Mouse (Mus musculus): ENCODE measurements around the gene Slc5a4b.
A peak's percentile ranks its signal among the peaks of the same experiment; 100 is the strongest.
"Not testable (repeated sequence)": the region's sequence is repeated elsewhere in the genome, so short reads cannot be mapped to it uniquely, and the experiment has no call there.

Gene Slc5a4b

DNA sequence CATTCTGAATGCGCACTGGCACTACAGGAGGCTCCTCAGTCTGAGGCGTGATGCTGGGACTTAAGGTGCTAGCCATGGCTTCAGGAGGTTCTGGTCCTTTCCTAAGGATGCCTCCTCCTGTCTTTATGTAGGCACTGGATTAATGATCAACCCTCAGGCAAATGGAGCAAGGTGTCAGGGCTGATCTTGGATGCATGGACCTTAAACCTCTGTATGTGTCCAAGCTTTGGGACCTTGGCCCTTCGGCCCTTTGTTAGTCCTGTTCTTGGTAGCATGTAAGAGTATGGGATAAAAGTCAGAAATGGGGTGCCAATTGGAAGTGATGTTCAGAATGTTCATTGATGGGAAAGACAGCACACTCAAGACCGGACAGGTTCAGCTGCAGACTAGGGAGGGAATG, at the start of gene Slc5a4b:
Gene Slc5a4b, minus strand, starts transcription at position 101 of the 400 bp plus-strand sequence.
- DNase-seq (ENCODE audit: low spot score) = no peak

DNA sequence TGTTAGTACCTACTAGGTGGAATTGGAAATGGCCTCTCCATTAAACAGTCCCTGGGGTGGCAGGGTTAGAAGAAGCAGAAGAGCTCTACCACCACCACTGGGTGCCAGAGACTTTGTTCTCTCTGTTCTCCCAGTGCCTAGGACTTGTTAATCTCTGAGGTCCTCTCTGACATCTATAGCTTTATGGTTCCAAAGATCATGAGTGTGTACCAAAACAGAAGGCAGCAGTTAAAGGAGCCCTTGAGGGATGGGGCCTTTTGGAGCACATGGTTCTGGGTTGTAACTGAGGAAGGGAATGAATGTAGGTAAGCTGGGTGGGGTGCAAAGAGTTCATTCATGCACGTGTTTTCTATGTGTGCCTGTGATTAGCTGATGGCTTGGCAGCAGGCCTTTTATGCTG, 47.2 kb upstream of the Slc5a4b start:
- DNase-seq (ENCODE audit: low spot score) = no peak

DNA sequence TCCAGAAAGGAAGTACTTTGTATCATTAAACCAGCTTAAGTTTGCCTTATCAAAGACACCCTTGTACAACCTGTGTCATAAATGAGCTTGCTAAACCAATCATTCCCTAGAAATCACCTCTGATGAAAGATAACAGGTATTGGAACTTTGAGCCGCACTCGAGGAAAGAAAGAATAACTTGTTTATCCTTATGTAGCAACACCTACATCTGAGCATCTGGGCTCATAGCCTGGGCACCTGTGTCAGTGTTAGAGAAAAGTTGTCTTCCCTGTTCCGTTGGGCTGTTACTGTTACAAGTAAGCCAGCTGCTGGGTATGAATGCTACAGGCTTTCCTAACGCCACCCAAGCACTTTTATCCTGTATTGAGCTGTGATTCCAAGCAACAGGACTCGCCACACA, 46.8 kb upstream of the Slc5a4b start:
- no peak for DNase-seq (ENCODE audit: low spot score)

DNA sequence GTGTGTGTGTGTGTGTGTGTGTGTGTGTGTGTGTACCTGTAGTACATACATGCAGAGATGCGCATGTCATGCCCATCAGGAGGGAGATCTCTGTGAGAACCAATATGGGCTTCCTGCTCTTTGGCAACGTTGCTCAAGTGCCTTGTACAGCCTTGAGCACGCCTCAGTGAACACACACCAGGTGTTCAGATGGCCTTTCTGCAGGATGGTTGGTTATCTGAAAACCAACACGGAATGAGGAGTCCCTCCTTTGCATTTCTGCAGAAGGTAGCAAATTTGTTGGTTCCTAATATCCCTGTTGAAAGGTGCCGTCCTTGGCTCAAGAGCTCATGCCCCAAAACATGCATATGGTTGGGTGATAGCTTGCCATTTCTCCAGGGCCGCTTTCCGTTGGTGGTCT, 45.1 kb upstream of the Slc5a4b start:
- no peak for DNase-seq (ENCODE audit: low spot score)

DNA sequence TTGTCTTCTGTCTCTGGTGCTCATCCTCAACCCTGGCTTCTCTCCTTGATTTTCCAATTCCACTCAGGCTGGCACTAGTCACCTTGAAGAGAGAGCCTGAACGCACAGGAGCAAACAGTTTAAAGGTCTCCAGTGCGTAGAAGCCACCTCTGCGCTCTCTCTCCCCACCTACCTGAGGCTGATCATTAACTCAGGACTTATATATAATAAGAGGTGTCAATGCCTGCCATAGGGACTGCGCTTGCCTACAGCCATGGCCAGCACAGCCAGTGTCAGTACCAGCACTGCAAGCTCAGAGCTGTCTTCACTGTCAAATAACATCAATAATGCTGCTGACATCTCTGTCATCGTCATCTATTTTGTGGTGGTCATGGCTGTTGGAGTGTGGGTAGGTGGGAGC, 36.5 kb upstream of the Slc5a4b start, which contains the start of gene Slc5a4a:
Gene Slc5a4a, plus strand, starts transcription at position 174 of the 400 bp plus-strand sequence.
- DNase-seq (ENCODE audit: low spot score) = no peak

DNA sequence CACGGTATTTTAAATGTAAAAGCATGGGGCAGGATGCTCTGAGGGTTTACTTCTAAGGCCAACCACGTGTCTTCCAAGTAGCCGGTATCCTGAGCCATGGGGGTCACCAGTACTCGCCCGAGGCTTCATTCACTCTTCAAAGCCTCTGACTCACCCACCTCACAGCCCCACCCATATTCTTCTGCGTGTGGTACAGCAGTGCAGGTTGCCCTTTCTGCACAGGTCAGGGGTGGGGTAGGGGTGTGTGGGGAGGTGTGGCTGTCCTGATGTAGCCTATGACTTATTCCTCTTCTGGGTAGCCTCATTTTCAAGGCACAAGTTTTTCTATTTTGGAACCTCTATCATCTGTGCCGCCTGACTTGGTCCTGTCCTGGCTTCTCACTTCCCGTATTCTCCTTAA, 36.1 kb upstream of the Slc5a4b start:
- no peak for DNase-seq (ENCODE audit: low spot score)

DNA sequence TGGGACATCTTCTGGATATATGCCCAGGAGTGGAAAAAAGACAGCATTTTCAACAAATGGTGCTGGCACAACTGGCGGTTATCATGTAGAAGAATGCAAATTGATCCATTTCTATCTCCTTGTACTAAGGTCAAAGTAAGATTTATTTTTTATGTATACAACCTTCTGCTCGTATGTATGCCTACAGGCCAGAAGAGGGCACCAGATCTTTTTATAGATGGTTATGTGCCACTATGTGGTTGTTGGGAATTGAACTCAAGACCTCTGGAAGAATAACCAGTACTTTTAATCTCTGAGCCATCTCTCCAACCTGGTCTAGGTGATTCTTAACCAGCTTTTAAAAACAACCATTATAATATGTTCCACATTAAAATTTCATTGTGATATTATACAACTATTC, 25.6 kb upstream of the Slc5a4b start:
- DNase-seq (ENCODE audit: low spot score) = no peak

DNA sequence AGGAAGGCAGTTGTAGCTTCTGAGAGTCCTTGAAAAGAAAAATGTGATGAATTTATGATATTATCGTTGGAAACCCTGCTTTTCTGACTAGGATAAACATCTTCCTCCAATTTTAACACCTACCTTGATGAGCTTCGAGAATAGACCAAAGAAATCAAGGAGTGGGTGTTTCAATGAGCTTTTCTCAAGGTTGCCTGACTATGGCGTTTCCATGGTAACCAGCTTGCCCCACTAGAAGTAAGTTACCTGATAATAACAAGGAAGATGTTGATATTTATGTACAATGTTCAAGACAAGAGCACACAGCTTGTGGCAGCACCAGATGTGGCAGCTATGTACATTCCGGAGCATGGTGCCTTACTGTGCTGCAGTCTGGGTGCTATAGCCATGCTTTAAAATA, 21.7 kb upstream of the Slc5a4b start:
- DNase-seq (ENCODE audit: low spot score) = no peak

DNA sequence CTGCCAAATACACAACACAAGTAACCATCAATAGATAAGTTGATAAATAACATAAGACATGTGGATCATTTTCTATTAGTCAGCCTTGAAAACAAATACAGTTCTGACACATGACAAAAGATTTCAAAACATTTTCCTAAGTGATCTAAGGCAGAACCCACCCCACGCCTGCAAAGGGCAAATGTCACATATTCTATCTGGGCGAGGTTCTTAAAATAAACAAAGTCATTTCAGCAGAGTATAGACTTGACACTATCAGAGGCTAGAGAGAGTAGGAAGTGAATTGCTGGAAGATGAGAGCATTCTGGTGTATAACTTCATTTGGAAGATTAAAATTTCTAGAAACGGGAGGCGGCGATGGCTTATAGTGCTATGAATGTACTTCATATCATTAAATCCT, 10.7 kb upstream of the Slc5a4b start:
- no peak for DNase-seq (ENCODE audit: low spot score)

DNA sequence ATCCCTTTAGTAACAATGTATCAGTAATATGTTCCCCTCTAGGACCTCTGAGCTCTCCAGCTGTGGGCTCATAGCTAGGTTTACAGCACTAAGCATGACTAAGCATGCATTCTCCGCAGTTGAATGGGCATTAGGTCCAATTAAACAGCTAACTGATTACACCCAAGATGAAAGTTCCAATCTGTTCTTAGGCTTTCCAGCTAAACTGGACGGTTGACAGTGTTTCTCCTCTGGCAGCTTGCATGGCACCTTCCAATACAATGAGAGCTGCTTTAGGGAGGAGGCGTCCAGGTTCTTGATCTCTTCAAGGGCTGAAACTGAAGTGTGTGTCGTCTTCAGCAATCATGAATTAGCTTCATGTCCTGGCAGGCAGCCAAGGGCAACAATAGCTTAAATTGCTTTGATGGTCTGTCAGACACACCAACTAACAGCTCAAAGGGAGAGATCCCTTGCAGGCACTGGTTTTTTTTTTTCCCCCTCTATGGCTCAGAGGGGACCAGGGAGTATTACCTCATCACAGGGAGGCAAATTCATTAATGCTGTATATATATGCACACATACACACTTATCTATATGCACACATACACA, 9.5 kb upstream of the Slc5a4b start:
- no peak for DNase-seq (ENCODE audit: low spot score)

DNA sequence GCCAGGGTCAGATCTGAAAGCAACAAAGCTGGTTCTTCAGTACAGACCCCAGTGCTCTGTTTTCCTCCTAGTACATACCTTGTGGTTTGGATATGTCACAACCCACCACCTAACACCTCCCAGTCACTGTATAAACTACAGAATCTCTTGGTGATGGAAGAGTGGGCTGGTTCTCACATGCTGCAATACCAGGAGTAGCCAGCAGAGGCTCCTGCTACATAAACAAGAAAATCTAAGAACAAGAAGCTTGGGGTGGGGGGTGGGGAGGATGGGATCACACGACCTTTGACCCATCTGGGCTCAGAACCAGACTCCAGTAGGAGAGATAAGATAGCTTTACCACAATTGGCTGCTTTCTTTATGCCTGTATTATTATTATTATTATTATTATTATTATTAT, 8.0 kb upstream of the Slc5a4b start:
- no peak for DNase-seq (ENCODE audit: low spot score)

DNA sequence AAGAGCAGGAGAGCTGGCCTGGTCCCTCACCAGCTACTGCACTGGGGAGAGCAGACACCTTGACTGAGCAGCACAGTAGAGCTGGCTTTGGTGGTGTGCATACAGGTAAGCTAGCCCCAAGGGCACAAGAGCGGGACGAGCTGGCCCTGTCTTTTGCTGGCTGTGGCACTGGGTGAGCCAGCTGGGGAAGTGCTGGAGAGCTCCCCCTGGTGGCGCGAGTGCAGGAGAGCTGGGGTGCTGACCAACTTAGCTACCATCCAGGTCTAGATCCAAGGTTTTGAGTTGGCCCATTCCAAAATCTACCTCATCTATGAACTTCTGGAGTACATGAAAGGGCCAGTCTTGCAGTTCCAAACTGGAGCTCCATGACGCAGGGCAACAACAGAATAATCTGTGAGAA, 7.2 kb upstream of the Slc5a4b start:
- DNase-seq (ENCODE audit: low spot score) = peak; percentile 18

DNA sequence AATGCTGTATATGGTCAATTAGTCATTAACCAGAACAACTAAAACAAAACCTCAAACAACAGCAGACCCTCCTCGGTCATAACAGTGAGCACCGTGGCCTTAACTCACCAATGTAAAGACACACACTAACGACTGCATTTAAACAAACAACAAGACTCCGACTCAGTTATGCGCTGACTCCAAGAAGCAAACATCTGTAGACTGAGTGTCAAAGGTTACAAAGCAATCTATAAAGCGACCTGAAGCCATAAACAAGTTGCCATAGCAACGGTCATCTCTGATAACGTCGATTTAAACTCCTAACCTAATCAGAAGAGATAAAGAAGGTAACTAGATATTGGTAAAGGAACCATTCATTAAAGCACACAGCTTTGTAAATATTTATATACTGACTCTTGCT, 13.4 kb downstream of the Slc5a4b start:
- DNase-seq (ENCODE audit: low spot score) = no peak

DNA sequence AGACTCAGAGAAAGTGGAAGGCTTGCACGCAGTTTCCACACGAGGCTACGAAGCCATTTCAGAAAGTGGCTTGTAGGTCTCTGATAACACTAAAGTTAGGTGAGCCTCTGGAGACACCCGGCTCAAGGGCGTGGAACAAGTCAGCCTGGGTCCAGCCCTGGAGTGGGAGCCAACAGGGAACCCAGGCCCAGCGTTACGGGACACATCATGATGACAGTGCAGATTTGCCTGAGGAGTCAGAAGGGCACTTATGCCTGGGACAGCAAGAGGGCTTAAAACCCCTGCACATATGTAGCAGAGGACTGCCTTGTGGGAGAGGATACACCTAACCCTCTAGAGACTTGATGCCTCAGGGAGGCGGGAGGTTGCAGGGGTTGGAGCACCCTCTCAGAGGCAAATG, 14.2 kb downstream of the Slc5a4b start:
- DNase-seq (ENCODE audit: low spot score) = no peak

DNA sequence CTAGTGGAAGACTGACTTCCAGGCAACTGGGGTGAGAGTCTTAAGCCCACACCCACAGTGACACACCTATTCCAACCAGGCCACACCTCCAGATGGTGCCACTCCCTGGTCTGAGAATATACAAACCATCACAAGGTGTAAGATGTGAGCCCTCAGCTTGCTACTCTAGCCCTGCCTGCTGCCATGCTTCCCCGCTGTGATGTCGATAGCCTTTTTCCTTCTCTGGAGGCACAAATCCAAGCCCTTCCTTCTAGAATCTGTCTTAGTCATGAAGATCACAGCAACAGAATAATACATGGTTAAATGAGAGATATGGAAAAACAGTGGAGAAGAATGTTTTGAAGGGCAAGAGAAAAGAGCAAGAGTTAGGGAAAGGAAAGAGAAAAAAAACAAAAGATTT, 33.8 kb downstream of the Slc5a4b start:
- DNase-seq (ENCODE audit: low spot score) = not testable (repeated sequence)

DNA sequence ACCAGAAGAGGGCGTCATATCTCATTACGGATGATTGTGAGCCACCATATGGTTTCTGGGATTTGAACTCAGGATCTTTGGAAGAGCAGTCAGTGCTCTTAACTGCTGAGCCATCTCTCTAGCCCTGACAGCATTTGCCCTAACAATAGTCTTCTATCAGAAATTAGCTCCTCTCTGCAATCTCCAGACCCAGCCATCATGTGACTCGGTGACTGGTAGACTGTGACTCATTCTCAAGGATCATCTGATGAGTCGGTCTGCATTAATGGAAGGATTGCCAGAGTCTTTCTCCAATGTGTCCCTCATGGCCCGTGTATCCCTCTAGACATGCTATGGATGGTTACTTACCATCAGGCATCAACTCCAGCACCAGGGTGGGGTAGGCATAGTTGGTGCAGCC, 38.7 kb downstream of the Slc5a4b start:
- not testable (repeated sequence) for DNase-seq (ENCODE audit: low spot score)

DNA sequence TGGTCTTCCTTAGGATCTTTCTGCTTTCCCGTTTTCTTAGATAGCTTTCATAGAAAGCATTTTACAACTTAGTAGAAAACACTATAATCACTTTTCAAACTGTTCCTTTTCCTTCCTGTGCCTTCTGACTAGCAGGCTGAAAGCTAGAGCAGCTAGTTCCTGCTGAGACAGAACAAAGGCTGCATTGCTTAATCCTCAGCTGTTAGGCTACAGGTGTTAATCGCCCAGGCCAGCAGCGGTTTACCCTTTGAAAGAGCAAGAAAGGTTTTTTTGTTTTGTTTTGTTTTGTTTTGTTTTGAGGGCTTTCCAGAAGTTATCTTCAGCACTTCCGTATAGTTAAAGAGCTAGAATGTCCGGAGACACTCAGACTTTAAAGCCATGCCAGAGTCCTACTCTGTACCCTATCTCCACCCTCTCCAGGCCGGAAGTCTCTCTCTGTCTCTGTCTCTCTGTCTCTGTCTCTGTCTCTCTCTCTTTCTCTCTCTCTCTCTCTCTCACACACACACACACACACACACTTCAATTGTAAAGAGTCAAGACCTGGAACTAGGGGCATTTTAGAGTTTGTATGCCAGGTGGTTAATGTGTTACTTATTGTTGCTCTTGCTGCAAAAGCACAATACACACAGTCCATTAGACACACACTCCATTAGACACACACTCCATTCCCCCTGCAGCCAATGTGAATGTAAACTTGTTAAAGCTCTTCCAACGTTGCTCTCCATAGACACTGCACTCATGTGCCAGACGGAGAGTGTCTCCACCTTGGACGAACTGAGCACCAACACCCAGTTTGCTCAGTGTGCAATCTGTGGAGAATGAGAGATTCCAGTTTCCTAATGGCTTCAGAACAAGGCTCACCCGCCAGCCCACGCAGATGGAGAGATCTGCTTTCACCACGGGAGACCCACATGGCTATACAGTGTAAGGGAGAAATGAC, 42.8 kb downstream of the Slc5a4b start:
- DNase-seq (ENCODE audit: low spot score) = no peak

DNA sequence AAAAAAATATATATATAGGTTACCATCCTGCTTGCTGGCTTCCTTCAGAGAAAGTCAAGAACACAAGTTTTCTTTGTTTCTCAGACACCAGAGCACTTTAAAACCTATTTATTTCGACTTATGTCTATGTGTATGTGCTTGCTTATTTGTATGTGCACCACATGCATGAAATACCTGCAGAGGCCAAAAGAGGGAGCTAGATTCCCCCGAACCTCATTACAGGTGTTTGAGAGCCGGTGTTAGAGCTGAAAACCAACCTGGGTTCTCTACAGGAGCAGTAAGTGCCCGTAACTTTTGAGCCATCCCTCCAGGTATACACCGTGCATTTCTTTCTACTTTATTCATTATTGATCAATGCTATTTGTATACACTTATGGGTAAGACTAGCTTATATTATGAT, 48.3 kb downstream of the Slc5a4b start:
- no peak for DNase-seq (ENCODE audit: low spot score)

DNA sequence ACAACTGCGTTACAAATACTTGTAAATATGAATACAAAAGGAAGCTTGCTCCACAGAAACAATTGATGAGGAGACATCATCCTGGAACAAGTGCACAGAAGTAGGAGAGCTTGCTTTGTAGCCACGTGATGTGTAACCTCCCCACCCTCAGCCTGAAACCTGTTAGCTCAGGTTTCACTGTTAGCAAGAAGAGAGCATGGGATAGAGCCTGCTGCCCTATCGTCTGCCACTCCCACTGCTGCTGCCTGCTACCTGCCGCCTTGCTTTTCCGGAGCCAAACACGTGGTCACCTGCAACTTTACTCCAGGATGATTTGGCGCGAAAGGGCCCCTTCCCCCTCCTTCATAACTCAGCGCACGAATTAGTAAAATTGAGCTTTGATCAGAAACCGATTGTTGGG, 58.9 kb downstream of the Slc5a4b start:
- no peak for DNase-seq (ENCODE audit: low spot score)

DNA sequence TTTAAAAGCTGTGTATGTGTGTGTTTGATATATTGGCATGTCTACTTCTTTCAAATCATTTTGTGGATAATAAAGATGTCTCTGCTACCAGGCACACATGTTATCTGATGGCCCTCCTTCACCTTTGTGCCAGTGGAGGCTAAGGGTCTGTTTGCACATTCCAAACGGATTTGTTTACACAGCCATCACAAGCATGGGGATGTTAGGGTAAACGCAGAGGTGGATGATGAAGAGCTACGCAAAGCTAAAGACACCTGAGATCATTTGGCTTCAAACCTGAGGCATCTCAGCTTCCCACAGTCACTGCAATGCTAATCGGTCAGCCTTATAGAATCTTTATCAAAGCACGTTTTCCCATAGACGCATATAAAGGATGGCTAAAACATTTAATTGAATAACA, 61.8 kb downstream of the Slc5a4b start:
- DNase-seq (ENCODE audit: low spot score) = no peak

DNA sequence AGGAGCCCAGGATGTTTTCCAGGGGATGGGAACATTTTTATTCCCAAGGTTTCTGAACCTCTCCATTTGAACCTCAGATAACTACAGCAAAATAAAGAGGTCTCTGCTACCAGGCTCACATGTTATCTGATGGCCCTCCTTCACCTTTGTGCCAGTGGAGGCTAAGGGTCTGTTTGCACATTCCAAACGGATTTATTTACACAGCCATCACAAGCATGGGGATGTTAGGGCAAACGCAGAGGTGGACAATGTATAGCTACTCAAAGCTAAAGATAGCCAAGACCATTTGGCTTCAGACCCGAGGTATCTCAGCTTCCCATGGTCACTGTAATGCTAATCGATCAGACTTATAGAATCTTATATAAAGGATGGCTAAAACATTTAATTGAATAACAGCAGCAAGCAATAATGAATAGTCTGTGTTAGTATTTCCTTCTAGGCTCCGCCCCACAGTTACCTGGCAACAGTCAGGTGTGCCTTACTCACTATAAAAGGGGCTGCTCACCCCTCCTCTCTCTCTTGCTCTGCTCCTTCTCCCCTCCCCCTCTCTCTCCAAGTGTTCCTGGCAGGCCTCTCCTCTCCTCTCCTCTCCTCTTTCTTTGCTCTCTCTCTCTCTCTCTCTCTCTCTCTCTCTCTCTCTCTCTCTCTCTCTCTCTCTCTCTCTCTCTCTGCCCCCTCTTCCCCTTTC, 63.4 kb downstream of the Slc5a4b start:
- DNase-seq (ENCODE audit: low spot score) = no peak

DNA sequence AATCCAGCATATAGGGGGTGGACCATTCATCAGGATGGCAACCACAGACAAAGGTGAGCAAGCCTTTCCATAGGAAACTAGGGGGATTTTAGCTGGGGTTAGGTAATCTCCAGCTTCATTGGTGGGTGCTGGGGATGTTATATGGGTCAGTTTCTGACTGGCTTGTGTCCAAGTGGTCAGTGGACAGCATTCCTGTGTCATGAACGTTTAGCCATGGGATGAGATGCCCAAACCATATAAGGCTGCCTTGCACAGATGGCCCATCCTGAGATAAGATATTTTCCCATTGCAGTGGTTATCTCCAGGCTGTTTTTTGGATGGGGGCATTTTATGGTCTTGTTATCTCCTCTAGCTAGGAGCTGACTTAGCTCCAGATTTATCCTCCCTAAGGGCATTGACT, 64.0 kb downstream of the Slc5a4b start:
- no peak for DNase-seq (ENCODE audit: low spot score)

DNA sequence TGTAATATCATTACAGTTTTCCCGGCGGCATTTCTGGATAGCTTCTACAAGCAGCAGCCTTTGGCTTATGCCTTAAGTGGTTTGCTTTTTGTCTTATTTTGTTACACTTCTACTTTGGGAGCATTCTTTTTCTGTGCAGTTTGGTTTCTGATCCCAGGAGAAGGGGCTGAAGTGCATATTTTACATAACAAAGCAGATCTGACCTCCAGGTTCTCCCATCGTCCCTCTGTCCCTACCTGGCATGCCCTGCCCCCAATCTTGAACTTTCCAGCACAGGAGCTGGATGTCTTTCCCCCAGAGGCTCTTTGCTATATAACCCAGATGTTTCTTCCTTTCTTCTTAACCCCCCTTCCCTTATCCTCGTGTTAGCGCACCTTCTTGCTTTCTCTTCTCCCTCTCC, 65.4 kb downstream of the Slc5a4b start:
- no peak for DNase-seq (ENCODE audit: low spot score)

All from ovary, postnatal 10 days (tissue).